Mouse (Mus musculus) hindlimb bud, embryonic 11.5 days (tissue): Measurements from ENCODE around the gene Hemk1.
"Not testable (repeated sequence)": the region's sequence is repeated elsewhere in the genome, so short reads cannot be mapped to it uniquely, and the experiment has no call there.

Experiments
- DNase-seq: peaks from one replicate; pipeline ENCODE4 v3.0.0-alpha.2; 2012; ENCODE audit warnings: low read depth, low spot score; ENCODE audit errors: extremely low spot score

The Hemk1 gene

DNA sequence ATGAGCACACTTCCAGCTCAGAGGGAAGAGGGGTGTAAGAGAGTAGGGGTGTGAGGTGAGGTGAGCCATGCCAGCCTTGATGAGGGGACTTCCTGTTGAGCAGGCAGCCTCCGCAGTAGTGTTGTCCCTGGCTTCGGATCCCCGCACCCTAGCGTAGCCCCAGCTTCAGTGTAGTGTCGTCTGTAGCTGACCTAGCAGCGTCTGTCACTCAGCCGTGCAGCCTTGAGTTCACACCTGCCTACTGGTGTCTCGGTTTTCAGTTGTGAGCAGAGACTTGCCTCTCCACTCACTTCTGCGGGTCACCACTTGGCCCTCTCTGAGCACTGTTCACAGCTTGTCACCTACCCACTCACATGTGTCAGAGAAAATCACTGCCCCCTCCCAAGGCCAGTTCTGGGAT lies 29.0 kb downstream of the Hemk1 start:
- DNase-seq: no peak

DNA sequence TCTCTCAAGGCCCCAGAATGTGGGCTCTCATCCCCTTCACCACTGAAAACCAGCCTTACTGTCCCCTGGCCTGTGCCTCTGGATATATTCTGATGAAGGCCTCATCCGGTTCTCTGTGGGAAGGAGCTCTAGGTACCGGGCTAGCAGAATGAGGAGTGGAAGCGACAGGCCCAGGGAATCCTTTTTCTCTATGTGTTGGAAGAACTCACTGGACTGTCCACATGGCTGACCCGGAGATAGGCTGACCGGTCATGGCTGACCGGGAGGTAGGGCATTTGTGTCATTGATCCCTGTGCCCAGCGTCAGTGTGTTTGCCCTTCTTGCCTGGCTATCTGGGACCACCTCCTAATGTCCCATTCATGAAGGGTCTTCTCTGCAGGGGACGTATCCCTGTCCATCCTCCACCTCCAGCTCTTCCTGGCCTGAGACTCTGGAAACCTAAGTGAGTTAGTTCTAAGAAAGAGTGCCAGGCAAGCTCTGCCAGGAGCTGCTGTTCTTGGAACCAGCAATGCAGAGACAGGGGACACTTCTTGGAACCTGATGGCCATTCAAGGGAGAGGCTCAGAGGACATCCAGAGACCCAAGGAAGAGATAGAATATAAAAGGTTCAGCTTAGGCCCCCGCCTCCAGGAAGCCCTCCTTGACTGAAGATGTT lies 29.7 kb downstream of the Hemk1 start:
- no peak for DNase-seq

DNA sequence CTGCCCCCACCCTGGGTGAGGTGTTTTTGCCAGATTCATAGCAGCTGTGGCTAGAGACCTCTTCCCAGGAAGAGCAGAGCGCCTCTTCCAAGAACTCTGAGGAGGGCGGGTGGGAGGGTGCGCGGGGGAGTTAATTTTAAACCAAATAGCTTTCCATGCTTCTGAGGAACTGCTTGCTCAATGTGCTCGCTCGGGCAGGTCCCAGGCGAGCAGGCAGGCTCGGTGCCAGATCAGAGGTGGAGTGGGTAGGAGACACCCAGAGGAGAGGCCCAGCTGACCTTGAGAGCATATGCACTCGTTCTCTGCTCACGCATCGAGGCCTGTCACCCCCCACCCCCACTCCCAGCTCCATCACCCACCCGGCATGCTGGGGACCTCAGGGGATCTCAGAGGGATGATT lies 30.3 kb downstream of the Hemk1 start:
- DNase-seq: no peak

DNA sequence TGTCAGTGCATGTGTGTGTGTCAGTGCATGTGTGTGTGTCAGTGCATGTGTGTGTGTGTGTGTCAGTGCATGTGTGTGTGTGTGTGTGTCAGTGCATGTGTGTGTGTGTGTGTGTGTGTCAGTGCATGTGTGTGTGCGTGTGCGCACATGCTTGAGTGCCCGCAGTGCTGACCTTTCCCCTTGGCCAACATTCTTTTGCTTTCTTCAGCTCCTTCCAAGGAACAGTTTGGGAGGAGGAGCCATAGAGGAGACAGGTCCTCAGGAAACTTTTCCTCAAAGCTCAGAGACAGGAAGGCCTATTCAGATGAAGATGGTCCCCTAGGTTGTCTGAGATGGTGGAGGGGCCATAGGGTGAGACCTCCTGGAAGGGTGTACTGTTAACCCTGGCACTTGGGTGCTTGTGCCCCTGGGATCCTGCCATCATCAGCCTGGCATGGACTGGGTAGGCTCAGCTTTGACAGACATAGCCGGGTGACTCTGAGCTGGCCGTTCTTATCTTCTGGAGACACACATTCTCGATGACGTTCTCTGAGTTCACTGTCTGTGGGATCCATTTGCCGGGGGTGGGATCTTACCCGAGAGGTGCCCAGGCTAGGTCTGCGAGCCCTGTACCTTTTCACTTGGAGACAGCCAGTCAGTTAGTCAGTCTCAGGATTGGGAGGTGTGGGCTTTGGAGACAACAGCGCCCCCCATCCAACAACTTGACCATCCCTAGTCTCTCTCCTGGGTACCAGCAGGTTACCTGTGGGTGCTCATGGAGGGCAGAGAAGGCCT lies 30.9 kb downstream of the Hemk1 start:
- DNase-seq: no peak

DNA sequence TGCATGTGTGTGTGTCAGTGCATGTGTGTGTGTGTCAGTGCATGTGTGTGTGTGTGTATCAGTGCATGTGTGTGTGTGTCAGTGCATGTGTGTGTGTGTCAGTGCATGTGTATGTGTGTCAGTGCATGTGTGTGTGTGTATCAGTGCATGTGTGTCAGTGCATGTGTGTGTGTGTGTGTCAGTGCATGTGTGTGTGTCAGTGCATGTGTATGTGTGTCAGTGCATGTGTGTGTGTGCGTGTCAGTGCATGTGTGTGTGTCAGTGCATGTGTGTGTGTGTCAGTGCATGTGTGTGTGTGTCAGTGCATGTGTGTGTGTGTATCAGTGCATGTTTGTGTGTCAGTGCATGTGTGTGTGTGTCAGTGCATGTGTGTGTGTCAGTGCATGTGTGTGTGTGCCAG lies 31.5 kb downstream of the Hemk1 start:
- DNase-seq: not testable (repeated sequence)

DNA sequence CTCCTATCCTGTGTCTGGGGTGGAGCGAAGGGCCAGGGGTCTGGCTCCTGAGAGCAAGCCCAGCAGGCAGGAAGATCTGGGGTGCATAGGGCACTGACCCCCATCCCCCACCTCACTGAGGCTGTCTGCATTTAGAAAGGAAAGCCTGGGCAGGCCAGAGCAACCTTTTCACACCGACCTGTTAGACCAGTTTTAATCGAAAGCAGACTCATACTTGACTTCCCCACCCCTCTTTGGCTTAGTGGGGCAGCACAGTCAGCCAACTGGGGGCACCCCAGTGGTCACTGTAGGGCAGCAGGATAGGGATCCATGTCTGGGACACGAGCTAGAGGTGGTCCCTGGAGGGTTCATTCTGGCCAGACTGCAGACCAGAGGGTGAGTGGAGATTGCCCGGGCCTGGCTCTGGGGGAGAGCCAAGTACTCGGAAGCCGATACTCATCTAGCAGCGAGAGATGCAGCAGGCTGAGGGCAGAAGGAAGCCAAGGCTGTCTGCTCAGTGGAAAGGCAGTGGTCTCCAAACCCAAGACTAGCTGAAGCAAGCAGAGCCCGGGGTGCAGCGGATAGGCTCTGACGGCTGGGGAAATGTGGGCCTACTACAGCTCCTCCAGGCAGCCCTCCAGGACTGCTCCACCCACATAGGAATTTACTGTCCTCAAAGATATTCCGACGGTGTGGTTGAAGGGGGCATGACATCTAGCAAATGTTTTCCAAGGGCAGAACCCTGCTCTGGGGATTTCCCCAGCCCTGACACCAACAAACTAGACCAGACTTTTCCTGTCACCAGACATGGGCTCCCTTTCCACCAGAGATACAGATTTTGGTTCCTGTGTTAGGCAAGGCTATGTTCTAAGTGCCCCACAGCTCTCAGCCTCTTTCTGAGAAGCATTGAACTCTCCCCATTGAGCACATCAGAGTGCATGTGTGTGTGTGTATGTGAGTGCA lies 32.3 kb downstream of the Hemk1 start:
- no peak for DNase-seq

DNA sequence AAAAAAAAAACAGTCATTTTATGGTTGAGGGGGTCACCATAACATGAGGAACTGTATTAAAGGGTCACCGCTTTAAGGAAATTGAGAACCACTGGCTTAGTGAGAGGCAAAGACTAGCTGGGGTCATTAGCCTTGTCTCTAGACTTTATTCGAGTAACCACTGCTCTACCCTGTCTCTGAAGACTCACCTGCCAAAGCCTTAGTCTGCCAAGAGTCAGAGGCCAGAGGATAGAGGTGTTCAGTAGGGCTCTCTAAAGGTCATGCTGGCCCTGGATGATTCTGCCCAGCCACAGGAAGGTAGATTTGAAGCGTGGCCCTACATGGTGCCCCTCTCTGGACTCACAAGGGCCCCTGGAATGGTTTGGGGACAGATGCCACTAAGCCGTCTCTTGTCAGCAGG lies 33.1 kb downstream of the Hemk1 start:
- DNase-seq: no peak

DNA sequence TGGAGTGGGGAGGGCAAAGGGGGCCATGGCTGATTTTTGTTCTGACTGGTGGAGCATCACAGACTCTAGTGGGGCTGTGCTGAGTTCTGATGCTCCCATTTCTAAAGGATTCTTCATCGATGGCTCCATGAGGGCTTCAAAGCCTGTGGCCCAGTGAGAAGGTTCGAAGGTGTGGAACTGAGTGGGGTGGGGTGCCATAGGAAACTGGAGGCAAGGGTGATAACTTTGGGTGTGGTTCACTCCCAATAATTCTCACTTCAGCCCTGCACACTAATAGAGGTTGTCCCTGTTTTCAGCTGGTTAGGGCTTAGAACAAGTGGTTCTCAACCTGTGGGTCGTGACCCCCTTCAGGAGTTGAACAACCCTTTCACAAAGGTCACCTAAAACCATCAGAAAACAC lies 33.8 kb downstream of the Hemk1 start:
- no peak for DNase-seq

DNA sequence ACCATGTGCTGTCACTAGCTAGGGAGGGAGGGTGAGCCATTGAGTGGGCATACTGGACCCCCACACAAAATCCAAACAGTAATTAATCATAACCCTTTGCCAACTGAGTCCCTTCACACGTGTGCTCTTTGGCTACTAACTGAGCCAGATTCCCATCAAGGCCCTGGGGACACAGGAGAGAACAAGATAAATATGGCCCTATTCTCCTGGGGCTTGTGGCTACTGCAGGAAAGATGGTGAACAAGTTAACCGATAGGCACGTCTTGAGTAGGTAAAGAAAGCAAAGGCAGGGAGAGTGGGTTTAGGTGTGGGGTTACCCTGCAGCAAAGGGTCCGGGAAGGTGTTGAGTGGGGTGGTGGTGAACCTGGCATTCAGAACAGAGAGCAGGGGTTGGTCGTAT lies 34.2 kb downstream of the Hemk1 start:
- DNase-seq: no peak

DNA sequence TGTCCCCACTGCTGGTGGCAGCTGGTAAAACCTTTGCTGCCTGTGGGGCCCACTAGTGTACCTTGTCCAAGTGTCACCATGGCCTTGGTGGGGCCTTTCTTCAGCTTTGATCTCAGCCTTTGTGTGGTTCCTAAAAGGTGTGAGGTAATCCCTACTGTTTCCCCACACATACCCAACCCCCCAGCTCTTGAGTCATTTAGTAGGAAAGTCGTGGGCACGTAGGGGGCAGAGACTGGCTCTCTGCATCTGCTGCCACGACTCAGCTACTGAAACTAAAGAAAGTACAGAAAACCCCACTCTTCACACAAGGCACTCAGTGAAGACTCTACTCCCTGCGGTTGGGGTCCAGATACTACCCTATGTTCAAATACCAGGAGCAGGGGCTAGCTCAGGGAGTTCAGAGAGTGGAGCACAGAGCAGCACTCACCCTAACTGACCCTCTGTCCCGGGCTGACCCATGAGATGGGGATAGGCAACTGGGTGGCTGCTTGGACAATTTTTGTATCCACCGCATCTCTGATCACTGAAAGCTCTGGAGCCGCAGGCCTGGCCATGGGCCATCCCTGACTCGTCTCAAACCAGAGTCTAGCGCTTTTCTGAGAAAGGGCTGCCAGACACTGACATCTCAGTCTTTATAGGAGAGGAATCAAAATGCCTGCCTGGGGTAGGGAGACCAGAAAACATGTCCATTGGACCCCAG lies 34.9 kb downstream of the Hemk1 start:
- DNase-seq: no peak

DNA sequence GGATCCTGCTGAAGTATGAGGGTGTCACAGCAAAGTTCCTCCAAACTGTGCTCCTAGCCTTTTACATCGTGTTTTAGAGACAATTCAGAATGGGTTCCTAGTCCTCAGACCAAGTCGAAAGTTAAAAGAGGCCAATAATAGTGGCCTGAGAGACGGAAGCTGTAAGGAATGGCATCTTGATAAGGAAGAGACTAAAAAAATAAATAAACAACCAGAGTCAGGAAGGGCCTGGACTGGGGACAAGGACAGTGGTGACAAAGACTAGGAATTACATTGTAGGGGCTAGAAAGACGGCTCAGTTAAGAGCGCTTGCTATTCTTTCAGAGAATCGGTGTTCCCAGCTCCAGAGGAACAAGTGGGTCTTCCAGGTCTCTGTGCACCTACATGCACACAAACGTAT lies 35.6 kb downstream of the Hemk1 start:
- DNase-seq: no peak

DNA sequence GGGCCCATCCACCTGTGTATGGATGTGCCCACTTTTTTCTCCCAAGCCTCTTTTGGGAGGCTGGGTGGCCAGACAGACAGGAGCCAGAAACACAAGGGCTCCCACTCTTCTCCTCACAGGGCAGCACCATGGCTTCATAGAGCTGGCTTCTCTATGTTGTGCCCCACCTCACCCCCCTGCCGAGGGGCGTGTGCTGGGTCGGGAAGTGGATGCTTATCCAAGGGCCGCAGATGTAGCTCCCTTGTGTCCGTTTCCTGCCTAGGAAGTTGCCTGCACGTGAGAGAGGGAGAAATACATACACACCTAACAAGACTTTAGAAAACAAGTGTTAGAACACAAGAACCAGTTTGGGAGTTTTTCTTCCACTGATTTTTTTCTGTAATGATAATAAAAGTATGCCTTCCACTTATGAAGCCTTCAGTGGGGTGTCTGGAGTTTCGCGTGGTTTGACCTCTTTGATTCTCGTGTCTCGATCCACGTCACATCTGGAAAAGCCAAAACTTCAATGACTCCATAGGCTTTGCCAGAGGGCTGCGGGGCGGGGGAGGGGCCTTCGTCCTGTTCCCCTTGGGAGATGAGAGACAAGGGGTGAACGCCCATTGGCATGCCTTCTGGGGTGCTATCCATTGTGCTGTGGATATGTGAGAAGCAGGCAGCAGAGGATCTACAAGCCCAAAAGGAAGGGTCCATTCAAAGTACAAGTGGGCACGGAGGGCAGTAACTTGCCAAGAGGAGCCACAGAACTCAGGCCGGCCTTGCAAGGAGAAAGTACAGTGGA lies 36.4 kb downstream of the Hemk1 start:
- no peak for DNase-seq

DNA sequence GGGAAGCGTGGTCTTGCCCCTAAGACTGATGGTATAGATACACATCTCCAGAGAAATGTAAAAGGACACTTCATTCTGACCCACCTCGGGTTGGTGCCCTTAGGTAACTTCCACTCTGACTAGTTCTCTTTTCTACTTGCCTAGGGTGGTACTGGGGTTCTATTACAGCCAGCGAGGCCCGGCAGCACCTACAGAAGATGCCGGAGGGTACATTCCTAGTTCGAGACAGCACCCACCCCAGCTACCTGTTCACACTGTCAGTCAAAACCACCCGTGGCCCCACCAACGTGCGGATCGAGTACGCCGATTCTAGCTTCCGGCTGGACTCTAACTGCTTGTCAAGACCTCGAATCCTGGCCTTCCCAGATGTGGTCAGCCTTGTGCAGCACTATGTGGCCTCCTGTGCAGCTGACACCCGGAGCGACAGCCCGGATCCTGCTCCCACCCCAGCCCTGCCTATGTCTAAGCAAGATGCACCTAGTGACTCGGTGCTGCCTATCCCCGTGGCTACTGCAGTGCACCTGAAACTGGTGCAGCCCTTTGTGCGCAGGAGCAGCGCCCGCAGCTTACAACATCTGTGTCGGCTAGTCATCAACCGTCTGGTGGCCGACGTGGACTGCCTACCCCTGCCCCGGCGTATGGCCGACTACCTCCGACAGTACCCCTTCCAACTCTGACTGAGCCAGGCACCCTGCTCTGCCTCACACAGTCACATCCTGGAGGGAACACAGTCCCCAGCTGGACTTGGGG lies 37.8 kb downstream of the Hemk1 start:
- DNase-seq: no peak

DNA sequence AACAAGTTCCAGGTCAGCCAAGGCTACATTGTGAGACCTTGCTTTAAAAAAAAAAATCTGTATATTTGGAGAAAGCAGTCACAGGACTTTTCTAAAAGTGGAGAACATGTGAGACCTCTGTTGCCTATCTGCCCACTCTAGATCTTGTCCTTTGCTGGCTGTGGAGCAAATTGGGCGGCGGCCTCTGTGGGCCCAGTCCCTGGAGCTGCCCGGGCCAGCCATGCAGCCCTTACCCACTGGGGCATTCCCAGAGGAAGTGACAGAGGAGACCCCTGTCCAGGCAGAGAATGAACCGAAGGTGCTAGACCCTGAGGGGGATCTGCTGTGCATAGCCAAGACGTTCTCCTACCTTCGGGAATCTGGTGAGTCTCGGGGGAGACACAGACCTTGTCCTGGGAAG lies 38.4 kb downstream of the Hemk1 start:
- no peak for DNase-seq

DNA sequence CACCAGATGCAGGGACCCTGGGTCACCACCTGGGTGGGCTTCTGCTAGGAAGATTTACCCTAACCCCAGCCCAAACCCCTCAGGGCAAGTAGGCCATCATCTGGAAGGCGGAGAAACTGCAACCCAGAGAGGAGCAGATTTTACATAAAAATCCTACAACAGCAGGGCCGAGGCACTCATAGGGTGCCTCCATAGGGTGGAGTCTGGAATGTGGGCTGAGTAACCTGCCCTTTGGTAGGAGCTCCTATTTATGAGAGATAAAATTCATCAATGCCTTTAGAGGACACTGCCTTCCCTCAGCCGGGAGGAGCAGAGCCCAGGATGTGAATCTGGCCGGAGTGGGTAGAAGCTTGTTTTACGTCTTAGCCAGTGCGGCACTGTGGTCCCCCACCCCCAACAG lies 39.3 kb downstream of the Hemk1 start:
- DNase-seq: no peak

DNA sequence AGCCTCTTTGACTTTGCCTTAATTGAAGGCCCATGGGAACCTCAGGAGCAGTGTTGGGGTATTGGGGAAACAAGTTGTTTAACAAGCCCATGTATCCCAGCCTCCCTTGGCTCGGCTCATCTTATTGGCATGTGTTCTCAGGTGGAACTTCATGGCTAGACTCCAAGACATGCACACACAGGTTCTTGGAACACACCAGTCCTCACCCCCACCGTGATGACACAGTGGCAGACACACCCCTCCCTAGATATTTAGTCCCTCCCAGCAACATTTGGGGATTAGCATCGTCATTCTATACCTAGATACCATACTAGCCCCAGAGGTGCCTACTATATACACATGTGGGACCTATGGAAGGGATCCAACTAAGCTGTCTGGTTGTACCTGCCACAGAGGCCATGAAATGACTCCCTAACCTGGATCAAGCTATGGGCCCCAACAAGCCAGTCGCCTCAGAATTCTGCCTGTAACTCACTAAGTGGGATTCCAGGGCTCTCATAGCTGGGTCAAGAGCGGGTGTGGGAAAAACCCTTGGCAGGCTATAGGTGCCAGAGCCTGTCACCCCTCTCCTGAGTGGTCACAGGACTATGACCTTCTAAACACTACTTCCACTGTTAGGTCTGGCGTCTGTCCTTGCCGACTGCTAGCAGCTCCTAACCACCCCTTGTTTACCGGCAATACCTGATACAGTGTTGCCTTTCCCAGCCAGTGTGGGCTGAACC lies 39.9 kb downstream of the Hemk1 start:
- no peak for DNase-seq

DNA sequence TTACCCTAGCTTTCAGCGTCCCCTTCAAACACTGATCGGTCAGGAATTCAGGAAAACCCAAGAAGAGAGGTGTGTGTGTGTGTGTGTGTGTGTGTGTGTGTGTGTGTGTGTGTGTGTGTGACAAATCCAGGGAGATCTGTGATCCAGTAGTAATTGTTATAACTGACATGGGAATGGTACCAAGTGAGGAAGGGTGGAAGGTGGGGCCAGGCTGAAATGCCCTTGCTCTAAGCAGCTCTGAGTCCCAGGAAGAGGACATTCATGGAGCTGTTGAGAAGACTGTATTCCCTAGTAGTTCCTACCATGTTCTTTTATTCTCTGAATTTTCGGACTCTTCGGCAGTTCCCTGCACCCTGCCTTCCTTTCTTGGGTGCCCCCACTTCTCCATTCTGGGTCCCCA lies 40.5 kb downstream of the Hemk1 start:
- no peak for DNase-seq

DNA sequence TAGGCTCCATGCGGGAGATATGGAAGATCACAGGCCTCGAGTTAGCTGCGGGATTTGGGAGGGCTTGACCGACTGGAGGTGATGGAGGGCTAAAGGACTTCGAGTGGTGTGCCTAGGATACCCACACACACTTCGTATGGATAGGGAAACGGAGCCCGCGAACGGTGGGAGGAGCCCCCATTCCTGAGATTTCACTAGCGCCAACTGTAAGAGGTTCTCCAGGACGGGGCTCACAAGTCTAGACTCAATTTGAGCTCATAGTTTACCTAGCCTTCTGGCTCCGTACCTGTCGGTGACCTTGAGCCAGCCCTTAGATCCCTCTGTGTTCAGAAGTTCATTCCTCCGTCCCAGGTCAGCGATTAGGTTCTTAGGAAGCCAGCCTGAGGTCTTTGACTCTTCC lies 41.1 kb downstream of the Hemk1 start:
- DNase-seq: no peak

DNA sequence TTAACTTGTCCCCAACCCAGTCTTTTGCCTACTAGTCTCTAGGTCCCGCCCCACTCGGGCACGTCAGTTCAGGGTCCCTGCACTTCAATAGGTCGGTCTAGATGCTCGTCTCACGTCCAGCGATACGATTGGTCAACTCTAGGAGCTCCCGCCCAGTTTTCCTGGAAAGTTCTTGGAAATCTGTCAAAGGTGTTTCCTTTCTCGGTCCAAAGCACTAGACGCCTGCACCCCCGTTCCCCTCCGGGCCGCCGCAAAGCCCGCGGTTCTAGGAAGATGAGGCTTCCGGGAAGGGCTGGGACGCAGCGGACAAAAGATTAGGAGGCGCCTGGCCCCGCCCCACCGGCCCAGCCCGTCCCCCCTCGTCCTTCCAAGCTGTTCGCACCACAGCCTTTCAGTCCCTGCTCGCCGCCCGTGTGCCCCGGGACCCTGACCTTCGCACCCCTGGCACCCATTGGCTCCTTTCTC lies 41.6 kb downstream of the Hemk1 start:
- DNase-seq: peak; percentile 94
